Mouse (Mus musculus) inflammation-experienced regulatory T-cells (primary cell): ENCODE data around the gene Rhag. TPM values are rescaled to one million over a fixed set of nuclear protein-coding genes. Genes with fewer than 3 reads are reported as not detected.

Experiments
- polyA plus RNA-seq, 2 experiments: library from polyadenylated mRNA; unstranded; fragments of 100-300 nt; shearing (Covaris generic); gene quantifications; one replicate each; pipeline ENCODE4 v1.2.1; 2017

The Rhag gene
- polyA plus RNA-seq: under 1 TPM in 1 of 2 experiments, not detected in 1; 0.87 TPM

GRCm38 (mm10) chr17:40810934-40811333, at the start of gene Rhag:
Gene Rhag, plus strand, starts transcription at chr17:40811126.

GRCm38 (mm10) chr17:40806953-40807572, 3.9 kb upstream of the Rhag start, which contains the start of gene Crisp2:
Gene Crisp2, minus strand, starts transcription at chr17:40807003.

DNA sequence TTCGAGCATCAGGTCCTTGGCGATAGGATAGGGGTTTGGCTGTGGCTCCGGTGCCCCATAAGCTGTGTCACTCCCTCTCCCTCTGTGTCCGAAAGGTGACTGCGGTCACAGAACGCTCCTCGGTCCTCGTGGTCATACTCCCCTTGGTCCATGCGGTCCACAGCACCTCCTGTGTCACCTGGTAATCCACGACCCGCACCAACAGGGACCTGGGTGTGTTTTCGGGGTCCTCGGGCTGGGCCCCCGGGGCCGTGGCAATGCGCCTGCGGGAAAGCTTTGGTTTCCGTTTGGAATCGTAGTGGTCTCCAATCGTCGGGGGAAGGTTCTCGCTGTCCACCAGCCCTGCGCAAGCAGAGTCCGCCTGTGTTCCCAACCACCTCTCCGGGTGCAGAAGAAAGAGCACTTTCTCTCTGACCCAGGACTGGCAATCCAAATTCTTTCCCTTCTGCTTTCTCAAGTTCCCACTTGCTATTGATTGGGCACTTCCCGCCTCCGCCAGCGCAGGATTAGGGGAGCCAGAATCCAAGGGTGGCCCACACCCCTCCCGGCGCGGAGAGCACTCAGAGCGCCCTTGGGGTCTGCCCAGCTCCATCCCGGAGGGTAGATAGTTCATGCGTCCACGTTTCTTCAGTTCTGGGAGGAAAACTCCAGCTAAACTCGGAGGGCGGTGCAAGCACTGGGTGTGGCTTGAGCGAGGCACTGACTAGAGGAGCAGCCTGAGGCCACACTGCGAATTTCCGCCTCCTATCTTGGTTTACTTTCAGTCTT, 69.2 kb downstream of the Rhag start, which contains the start of gene 9130008F23Rik:
9130008F23Rik (minus strand) TSS at position 636 of the 768 bp plus-strand sequence.

Other genes starting within 250 kb of the Rhag start
- gene Esp6, start 249.6 kb upstream of the Rhag start, polyA plus RNA-seq: not detected
- gene Esp4, start 212.5 kb upstream of the Rhag start, polyA plus RNA-seq: not detected
- gene Esp3, start 179.1 kb upstream of the Rhag start, polyA plus RNA-seq: not detected
- not detected for gene Esp1, start 84.0 kb upstream of the Rhag start, polyA plus RNA-seq
- under 1 TPM in 1 of 2 experiments, not detected in 1; 0.37 TPM for gene Crisp2, start 4.1 kb upstream of the Rhag start, polyA plus RNA-seq
- 1 to 10 TPM; 1.2 TPM for gene 9130008F23Rik, start 69.4 kb downstream of the Rhag start, polyA plus RNA-seq
- not detected for gene Glyatl3, start 103.2 kb downstream of the Rhag start, polyA plus RNA-seq
- gene Mut, start 123.6 kb downstream of the Rhag start, polyA plus RNA-seq: 10 to 100 TPM; 19.1 to 22.3 TPM
- 10 to 100 TPM; 23.1 to 34.3 TPM for gene Cenpq, start 123.9 kb downstream of the Rhag start, polyA plus RNA-seq